Mouse (Mus musculus) forebrain, embryonic 12.5 days (tissue): ENCODE measurements around the gene Sufu. TPM values are rescaled to one million over a fixed set of nuclear protein-coding genes. Genes with fewer than 3 reads are reported as not detected.
A peak's percentile ranks its signal among the peaks of the same experiment; 100 is the strongest.

Source experiments
- ATAC-seq: fragments of 200-750 bp; cut with Nextera tagmentation; 2 replicates; pipeline ENCODE4 v1.8.0; 2017; ENCODE audit warnings: moderate TSS enrichment; ENCODE audit not compliant: low FRiP score
- H3K27ac ChIP-seq: fragments of 300-500 bp; sonication (generic); 2 replicates; pipeline ENCODE4 v1.5.1; 2016; ENCODE audit warnings: mild to moderate bottlenecking
- H3K27me3 ChIP-seq: fragments of 300-500 bp; sonication (generic); 2 replicates; pipeline ENCODE4 v1.6.1; 2016; ENCODE audit warnings: mild to moderate bottlenecking
- H3K36me3 ChIP-seq: fragments of 300-500 bp; sonication (generic); replicated peaks from 2 replicates; pipeline ENCODE4 v1.6.1; 2016; ENCODE audit warnings: mild to moderate bottlenecking
- H3K4me1 ChIP-seq: fragments of 300-500 bp; sonication (generic); 2 replicates; pipeline ENCODE4 v1.6.1; 2016
- H3K4me2 ChIP-seq: fragments of 300-500 bp; sonication (generic); 2 replicates; pipeline ENCODE4 v1.6.1; 2016; ENCODE audit warnings: mild to moderate bottlenecking, moderate library complexity
- H3K4me3 ChIP-seq: fragments of 300-500 bp; sonication (generic); replicated peaks from 2 replicates; pipeline ENCODE4 v1.5.1; 2016; ENCODE audit warnings: mild to moderate bottlenecking
- H3K9ac ChIP-seq: fragments of 300-500 bp; sonication (generic); 2 replicates; pipeline ENCODE4 v1.6.1; 2016; ENCODE audit warnings: mild to moderate bottlenecking
- H3K9me3 ChIP-seq: fragments of 300-500 bp; sonication (generic); 2 replicates; pipeline ENCODE4 v1.6.1; 2016
- WGBS: fragments of 180-500 bp; shearing (Covaris S2); methylation state at CpG from one replicate; pipeline ENCODE4 v1.1.7; 2016; 5-methylcytosine and 5-hydroxymethylcytosine counted together
- polyA plus RNA-seq: library from polyadenylated mRNA; unstranded; fragments of >200 nt; fragmentation: Nextera tagmentation; extraction: Ambion mirVana; gene quantifications from 2 replicates; pipeline ENCODE4 v1.2.1, GENCODE M21; 2016

Sufu gene
- polyA plus RNA-seq, 1 experiment from 2014 or later, result 38.7 TPM

- Histone ChIP-seq H3K4me3 (no peak overlapping the region), H3K9ac (no peak overlapping the region), H3K36me3 (peaks cover 58% of the 10 kb centered on the region), H3K4me1 (peaks cover 54% of the 10 kb centered on the region), H3K9me3 (no peaks in the 10 kb centered on the region), H3K27me3 (no peaks in the 10 kb centered on the region), H3K27ac (peak overlapping the region; percentile 14; the same call in 1 of the 2 replicates), H3K4me2 (no peak overlapping the region)
- ATAC-seq, result no peak
- WGBS, result 82% methylated on average over 21 of the region's 21 CpGs
Observed at GRCm38 (mm10) chr19:46479306-46480075, 82.8 kb downstream of the Sufu start.

- peaks cover 54% of the 10 kb centered on the region for H3K4me1 ChIP-seq
- 80% methylated on average over 10 of the region's 10 CpGs for WGBS
- H3K36me3 ChIP-seq, result peaks cover 57% of the 10 kb centered on the region
- H3K27me3 ChIP-seq, result no peaks in the 10 kb centered on the region
- H3K9me3 ChIP-seq, result no peaks in the 10 kb centered on the region
- no peak for ATAC-seq
- no peak overlapping the region for H3K9ac ChIP-seq
- H3K4me3 ChIP-seq, result no peak overlapping the region
- H3K27ac ChIP-seq, result 0 out of 2 replicates have a peak overlapping the region, but pooled peaks have one; percentile 14
- no peak overlapping the region for H3K4me2 ChIP-seq
Observed at GRCm38 (mm10) chr19:46480624-46481345, 84.1 kb downstream of the Sufu start.

- Histone ChIP-seq H3K4me3 (no peak overlapping the region), H3K9ac (no peak overlapping the region), H3K36me3 (peaks cover 62% of the 10 kb centered on the region), H3K9me3 (no peaks in the 10 kb centered on the region), H3K27ac (no peak overlapping the region), H3K4me1 (peaks cover 52% of the 10 kb centered on the region), H3K4me2 (no peak overlapping the region), H3K27me3 (no peaks in the 10 kb centered on the region)
- 9% methylated on average over 3 of the region's 3 CpGs for WGBS
- ATAC-seq, result no peak
Observed at GRCm38 (mm10) chr19:46481352-46481751, 84.7 kb downstream of the Sufu start.

- H3K27ac ChIP-seq, result no peak overlapping the region
- H3K36me3 ChIP-seq, result peaks cover 66% of the 10 kb centered on the region
- peaks cover 49% of the 10 kb centered on the region for H3K4me1 ChIP-seq
- no peaks in the 10 kb centered on the region for H3K27me3 ChIP-seq
- no peak overlapping the region for H3K4me2 ChIP-seq
- no peak overlapping the region for H3K4me3 ChIP-seq
- H3K9me3 ChIP-seq, result no peaks in the 10 kb centered on the region
- no peak for ATAC-seq
- WGBS, result 15% methylated on average over 4 of the region's 4 CpGs
- no peak overlapping the region for H3K9ac ChIP-seq
Observed at GRCm38 (mm10) chr19:46481756-46482155, 85.1 kb downstream of the Sufu start.

GRCm38 (mm10) chr19:46482896-46483516 is 86.3 kb downstream of the Sufu start:
- H3K9ac ChIP-seq, result no peak overlapping the region

GRCm38 (mm10) chr19:46483701-46484328 is 87.1 kb downstream of the Sufu start:
- no peak for ATAC-seq
- Histone ChIP-seq H3K4me1 (peaks cover 42% of the 10 kb centered on the region), H3K36me3 (peaks cover 50% of the 10 kb centered on the region), H3K4me3 (no peak overlapping the region), H3K27me3 (no peaks in the 10 kb centered on the region), H3K9me3 (no peaks in the 10 kb centered on the region), H3K27ac (no peak overlapping the region), H3K4me2 (no peak overlapping the region), H3K9ac (no peak overlapping the region)
- WGBS, result 67% methylated on average over 15 of the region's 15 CpGs

More at GRCm38 (mm10) chr19:46482896-46483516, 86.3 kb downstream of the Sufu start:
- no peak overlapping the region for H3K4me3 ChIP-seq
- ATAC-seq, result no peak
- H3K36me3 ChIP-seq, result peaks cover 56% of the 10 kb centered on the region
- no peaks in the 10 kb centered on the region for H3K27me3 ChIP-seq
- H3K4me1 ChIP-seq, result peaks cover 42% of the 10 kb centered on the region
- H3K27ac ChIP-seq, result no peak overlapping the region
- no peak overlapping the region for H3K4me2 ChIP-seq
- H3K9me3 ChIP-seq, result no peaks in the 10 kb centered on the region
- WGBS, result 31% methylated on average over 17 of the region's 17 CpGs

GRCm38 (mm10) chr19:46484518-46484917 is 87.8 kb downstream of the Sufu start:
- no peak overlapping the region for H3K4me3 ChIP-seq
- 72% methylated on average over 5 of the region's 5 CpGs for WGBS
- no peak for ATAC-seq
- H3K27me3 ChIP-seq, result no peaks in the 10 kb centered on the region
- peaks cover 43% of the 10 kb centered on the region for H3K36me3 ChIP-seq
- H3K27ac ChIP-seq, result no peak overlapping the region
- H3K9ac ChIP-seq, result no peak overlapping the region
- peaks cover 38% of the 10 kb centered on the region for H3K4me1 ChIP-seq
- H3K9me3 ChIP-seq, result no peaks in the 10 kb centered on the region
- H3K4me2 ChIP-seq, result no peak overlapping the region

GRCm38 (mm10) chr19:46485847-46486246 is 89.2 kb downstream of the Sufu start:
- Histone ChIP-seq H3K9me3 (no peaks in the 10 kb centered on the region), H3K4me2 (no peak overlapping the region), H3K27me3 (no peaks in the 10 kb centered on the region), H3K4me3 (no peak overlapping the region), H3K4me1 (peaks cover 38% of the 10 kb centered on the region), H3K27ac (0 out of 2 replicates have a peak overlapping the region, but pooled peaks have one; percentile 31), H3K9ac (no peak overlapping the region), H3K36me3 (peaks cover 34% of the 10 kb centered on the region)
- no peak for ATAC-seq
- 86% methylated on average over 9 of the region's 9 CpGs for WGBS

GRCm38 (mm10) chr19:46486709-46487108 is 90.0 kb downstream of the Sufu start:
- Histone ChIP-seq H3K27me3 (no peaks in the 10 kb centered on the region), H3K27ac (no peak overlapping the region), H3K36me3 (peaks cover 34% of the 10 kb centered on the region), H3K4me2 (no peak overlapping the region), H3K4me1 (peaks cover 29% of the 10 kb centered on the region), H3K4me3 (no peak overlapping the region), H3K9me3 (no peaks in the 10 kb centered on the region), H3K9ac (no peak overlapping the region)
- 71% methylated on average over 2 of the region's 2 CpGs for WGBS
- ATAC-seq, result no peak

GRCm38 (mm10) chr19:46489448-46489847 is 92.8 kb downstream of the Sufu start:
- H3K4me3 ChIP-seq, result no peak overlapping the region
- H3K27ac ChIP-seq, result no peak overlapping the region
- H3K27me3 ChIP-seq, result no peaks in the 10 kb centered on the region
- no peaks in the 10 kb centered on the region for H3K9me3 ChIP-seq
- ATAC-seq, result no peak
- H3K9ac ChIP-seq, result no peak overlapping the region
- peaks cover 4% of the 10 kb centered on the region; the same call in 1 of the 2 replicates for H3K4me1 ChIP-seq
- H3K4me2 ChIP-seq, result no peak overlapping the region
- peaks cover 25% of the 10 kb centered on the region for H3K36me3 ChIP-seq
- WGBS, result 93% methylated on average over 1 of the region's 1 CpGs

- WGBS, result 9% methylated on average over 2 of the region's 2 CpGs
- no peak overlapping the region for H3K4me3 ChIP-seq
- no peak overlapping the region for H3K9ac ChIP-seq
- H3K27ac ChIP-seq, result no peak overlapping the region
- no peak for ATAC-seq
- H3K4me1 ChIP-seq, result peaks cover 4% of the 10 kb centered on the region; the same call in 1 of the 2 replicates
- peaks cover 14% of the 10 kb centered on the region for H3K36me3 ChIP-seq
- no peaks in the 10 kb centered on the region for H3K27me3 ChIP-seq
- H3K4me2 ChIP-seq, result no peak overlapping the region
- no peaks in the 10 kb centered on the region for H3K9me3 ChIP-seq
Observed at GRCm38 (mm10) chr19:46490634-46491033, 93.9 kb downstream of the Sufu start.

GRCm38 (mm10) chr19:46495136-46495535 is 98.4 kb downstream of the Sufu start:
- H3K27me3 ChIP-seq, result no peaks in the 10 kb centered on the region
- no peaks in the 10 kb centered on the region for H3K36me3 ChIP-seq
- H3K4me3 ChIP-seq, result no peak overlapping the region
- H3K27ac ChIP-seq, result no peak overlapping the region
- H3K9ac ChIP-seq, result no peak overlapping the region
- no peaks in the 10 kb centered on the region for H3K9me3 ChIP-seq
- peaks cover 7% of the 10 kb centered on the region for H3K4me1 ChIP-seq
- ATAC-seq, result no peak
- WGBS, result 85% methylated on average over 8 of the region's 8 CpGs
- H3K4me2 ChIP-seq, result no peak overlapping the region
